Mouse (Mus musculus) left cerebral cortex, postnatal 36 days (tissue): ENCODE measurements around the gene Supt5. TPM values are rescaled to one million over a fixed set of nuclear protein-coding genes. Genes with fewer than 3 reads are reported as not detected.

Experiments
- DNase-seq, 2 experiments: peaks; one replicate each; pipeline ENCODE4 v3.0.0; 2021 to 2022; ENCODE audit warnings: low spot score in 2 of 2, mixed read lengths in 1 of 2
- intact Hi-C: fragments of 180-260 bp; cut with DNase I; formaldehyde crosslinking; loops from one replicate; pipeline ENCODE4 v1.15.1; 2025
- total RNA-seq, 2 experiments: library from RNA; stranded (reverse); gene quantifications; 2 replicates each; pipeline ENCODE4 v1.2.3; 2021

Supt5 gene
- total RNA-seq, 2 experiments from 2014 or later: 120 to 122 TPM

DNA sequence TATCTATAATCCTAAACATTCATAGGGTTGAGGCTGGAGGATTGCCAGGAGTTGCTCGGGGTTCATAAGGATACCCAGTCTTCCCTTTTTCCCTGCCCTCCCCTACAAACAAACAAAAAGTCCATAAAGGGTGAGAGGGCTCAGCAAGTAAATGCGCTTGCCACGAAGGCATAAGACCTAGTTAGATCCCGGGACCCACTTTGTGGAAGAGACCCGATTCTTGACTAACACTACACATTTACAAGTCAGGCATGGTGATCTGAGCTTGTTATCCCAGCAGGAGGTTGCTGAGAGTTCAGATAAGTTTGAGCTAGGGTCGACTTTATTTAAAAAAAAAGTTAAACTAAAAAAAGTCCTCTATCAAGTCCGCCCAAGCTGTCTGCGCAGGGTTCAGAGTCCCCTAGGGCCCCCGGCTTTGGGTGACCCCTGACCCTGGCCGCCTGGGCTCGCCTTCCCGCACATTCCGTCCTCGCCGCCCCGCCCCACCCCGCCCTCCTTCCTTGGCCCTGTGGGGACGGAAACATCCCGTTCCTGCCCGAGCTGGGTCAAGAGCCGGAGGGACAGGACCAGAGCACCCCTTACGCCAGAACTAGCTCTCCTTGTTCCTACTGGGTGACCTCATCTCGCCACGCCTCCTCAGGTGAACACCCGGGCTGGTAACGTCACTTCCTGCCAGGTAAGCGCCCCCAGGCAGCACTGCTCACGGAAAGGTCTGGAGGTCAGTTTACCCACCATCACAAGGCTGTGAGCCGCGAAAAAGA, 37.6 kb upstream of the Supt5 start:
- DNase-seq: no peak
- intact Hi-C loops: no loop called here

DNA sequence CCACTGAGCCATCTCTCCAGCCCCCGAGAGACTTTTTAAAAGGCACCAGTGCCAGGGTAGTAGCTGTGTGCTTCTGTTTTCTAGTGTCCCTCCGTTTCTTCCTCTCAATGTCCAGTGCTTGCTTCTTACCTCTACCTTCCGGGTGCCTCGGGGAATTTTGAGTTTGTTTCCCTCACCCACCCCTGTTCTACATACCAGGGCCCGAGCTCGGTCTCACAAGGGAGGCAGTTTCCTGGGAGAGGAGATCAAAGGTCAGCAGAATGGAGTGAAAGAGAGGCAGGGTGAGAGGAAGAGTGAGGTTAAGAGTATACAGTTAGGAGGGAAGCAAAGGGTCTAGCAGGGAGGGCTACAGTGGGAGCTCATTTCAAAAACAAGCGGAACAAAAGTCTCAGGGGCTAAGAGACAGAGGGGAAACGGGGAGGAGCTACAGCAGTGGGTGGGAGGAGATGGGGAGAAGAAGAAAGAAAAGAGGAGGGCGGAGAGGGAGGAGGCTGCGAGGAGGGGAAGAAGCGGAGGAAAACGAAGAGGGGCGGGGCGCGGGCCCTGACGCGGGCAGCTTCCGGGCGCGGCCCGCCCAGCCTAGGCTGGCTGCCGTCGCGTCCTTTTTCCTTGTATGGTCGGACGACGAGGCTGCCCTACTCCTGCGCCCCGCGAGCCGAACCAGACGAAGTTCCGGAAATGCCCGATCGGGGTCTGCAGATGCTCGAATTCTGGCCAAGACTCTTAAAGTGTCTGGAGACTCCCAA, 36.8 kb upstream of the Supt5 start:
- intact Hi-C loops: no loop called here
- DNase-seq: peak; percentile 71 to 73

DNA sequence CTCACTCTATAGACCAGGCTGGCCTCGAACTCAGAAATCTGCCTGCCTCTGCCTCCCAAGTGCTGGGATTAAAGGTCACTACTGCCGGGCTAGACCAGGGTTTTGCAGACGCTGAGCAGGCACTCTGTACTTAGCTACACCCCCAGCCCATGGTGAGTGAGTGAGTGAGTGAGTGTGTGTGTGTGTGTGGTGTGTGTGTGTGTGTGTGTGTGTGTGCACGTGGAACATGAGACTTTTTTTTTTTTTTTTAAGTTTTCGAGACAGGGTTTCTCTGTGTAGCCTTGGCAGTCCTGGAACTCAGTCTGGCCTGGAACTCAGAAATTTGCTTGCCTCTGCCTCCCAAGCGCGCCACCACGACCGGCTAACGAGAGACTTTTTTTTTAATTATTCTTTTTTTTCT, 36.1 kb upstream of the Supt5 start:
- DNase-seq: no peak
- intact Hi-C loops: no loop called here

DNA sequence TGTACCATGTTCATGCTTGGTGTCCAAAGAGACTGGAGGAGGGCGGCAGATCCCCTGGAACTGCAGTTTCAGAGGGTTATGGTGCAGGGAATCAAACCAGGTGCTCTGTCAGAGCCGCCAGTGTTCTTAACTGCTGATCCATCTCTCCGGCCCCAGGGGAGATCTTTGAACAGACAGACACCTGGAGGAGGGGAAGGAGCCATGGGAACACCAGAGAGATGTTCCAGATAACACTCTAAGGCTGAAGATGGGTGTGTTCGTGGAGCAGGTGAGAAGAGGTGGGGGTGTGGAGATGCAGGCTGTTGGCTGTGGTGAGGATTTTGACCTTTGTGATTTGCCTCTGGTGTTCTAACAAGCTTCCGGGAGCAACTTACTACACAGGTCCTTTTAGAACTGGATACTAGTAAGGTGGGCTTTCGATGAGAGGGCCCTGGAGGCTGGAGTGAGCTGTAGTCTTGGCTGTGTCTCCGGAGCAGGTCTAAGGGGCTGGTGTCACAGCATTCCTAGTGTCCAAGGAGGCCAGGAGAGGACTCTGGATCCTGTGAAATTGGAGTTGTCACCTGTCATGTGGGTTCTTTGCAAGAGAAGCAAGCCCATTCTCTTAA, 35.4 kb upstream of the Supt5 start:
- intact Hi-C loops: loop anchor here (1.0 kb wide), 1 partner anchor 12 kb away; no protein-coding TSS in a partner anchor
- no peak for DNase-seq

DNA sequence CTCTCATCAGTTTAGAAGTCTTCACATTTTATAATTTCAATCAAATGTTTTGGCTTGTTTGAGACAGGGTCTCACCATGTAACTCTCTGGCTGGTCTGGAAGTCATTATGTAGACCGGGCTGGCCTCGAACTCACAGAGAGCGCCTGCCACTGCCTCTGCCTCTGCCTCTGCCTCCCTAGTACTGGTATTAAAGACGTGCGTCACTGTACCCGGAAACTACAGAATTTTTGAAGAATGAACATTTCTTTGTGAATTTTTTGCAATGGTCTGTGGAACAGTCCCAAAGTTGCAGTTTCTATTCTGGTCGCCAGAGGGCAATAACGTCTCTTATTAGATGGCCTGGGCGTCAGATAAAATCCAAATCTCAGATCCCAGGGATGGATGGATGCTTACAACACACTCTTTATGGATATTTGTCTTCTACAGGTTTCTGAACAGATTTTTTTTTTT, 34.6 kb upstream of the Supt5 start:
- DNase-seq: peak; percentile 50 to 67
- intact Hi-C loops: loop anchor here (1.0 kb wide), 1 partner anchor 13 kb away; no protein-coding TSS in a partner anchor

DNA sequence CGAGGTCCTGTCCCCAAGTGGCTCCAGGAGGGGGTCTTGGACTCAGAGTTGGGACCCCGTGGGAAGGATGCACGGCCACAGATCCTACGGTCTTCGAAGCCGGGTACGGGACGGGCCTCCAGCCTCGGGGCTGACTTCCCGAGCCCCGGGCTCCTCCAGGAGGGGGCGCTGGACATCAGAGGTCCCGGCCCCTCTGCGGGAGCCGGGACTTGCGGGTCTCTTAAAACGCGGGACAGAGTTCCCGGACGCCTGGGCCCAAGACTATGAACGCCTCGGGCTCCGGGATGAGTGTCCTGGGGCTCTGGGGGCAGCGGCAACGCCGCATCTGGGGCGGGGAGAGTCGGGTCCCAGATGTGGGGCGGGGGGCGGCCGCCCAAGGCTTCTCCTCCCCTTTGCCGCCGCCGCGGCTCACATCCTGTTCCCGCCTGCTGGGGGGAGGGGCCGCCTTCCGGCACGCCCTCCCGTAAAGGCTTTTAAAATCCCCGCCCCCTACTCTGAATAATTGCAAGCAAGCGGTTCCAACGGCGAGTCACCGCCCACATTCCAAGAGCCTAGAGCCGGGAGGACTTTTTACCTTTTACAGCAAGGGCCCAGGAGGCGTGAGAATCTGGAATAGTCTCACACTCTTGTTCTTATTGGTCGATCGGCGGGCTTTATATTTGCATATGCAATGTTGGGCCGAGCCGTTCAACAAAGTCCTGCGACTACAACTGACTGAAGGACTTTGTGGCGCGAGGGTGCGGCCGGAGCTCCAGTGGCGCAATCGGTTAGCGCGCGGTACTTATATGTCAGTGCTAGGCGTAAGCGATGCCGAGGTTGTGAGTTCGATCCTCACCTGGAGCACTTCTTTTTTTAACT, 33.9 kb upstream of the Supt5 start, which contains the start of gene Plekhg2:
Plekhg2 (minus strand) TSS at position 349 of the 858 bp plus-strand sequence.
- intact Hi-C loops: loop anchor here (1.0 kb wide), 1 partner anchor 14 kb away; no protein-coding TSS in a partner anchor
- DNase-seq: peak; percentile 91 to 97

DNA sequence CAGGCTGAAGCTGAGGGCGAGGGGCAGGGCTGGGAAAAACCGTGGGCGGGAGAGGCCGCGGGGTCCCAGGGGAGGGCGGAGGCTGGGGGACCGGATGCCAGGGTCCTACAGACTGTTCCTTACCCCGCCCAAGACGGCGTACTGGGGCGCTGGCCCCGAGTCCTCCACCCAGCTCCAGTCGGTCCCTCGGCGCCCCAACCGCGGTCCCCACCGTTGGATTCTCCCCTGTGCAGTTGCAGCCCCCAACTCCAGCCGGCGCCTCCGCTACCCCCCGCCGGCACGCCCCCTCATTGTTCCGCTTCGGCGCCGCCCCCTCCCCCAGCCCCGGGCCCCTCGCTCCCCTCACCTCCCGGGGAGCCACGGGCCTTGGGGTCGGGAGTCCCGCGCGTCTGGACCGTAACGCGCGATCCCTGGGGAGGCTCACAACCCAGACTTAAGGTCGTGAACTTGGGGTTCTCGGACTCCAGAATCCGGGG, 33.0 kb upstream of the Supt5 start:
- no peak for DNase-seq
- intact Hi-C loops: no loop called here

DNA sequence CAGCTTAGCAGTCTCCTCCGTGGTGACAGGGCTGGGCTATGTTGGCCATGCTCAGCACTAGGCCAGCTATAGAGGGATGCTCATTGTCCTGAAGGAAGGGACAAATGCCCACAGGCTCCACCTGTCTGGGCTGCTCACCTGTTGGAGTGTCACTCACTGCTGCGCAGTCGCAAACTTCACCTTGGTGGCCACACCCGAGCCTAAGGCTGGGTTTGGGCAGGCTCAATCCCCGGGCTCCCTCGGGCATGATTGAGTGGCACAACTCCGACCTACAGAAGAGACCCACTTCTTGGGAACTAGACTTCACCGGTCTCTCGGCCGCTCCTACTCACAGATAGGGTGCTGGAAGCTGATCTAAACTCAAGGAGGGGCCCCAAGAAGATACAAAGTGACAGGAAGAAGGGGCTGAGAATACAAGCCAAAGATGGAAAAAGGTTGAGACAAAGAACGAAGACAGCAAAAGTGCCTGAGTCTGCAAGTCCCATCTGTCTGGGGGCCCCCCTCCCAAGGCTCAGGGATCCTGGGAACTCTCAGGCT, 32.5 kb upstream of the Supt5 start:
- intact Hi-C loops: no loop called here
- no peak for DNase-seq

DNA sequence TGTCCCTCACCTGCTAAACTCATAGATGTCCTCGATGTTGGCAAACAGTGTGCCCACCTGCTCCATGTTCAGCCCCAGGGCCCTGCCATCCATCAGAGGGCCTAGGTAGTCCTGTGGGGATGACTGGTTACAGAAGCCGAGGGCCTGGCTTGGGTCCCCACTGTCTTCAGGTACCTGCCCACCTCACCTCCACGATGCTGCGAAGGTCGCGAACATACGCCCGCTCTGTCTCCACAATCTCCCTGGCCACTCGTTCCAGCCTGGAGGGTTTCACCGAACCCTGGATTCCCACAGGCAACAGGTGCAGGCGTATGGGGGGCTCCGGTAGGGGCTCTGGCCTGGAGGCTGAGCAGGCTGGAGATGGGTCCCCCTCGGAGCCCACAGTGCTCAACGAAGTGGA, 31.5 kb upstream of the Supt5 start:
- no peak for DNase-seq
- intact Hi-C loops: no loop called here

DNA sequence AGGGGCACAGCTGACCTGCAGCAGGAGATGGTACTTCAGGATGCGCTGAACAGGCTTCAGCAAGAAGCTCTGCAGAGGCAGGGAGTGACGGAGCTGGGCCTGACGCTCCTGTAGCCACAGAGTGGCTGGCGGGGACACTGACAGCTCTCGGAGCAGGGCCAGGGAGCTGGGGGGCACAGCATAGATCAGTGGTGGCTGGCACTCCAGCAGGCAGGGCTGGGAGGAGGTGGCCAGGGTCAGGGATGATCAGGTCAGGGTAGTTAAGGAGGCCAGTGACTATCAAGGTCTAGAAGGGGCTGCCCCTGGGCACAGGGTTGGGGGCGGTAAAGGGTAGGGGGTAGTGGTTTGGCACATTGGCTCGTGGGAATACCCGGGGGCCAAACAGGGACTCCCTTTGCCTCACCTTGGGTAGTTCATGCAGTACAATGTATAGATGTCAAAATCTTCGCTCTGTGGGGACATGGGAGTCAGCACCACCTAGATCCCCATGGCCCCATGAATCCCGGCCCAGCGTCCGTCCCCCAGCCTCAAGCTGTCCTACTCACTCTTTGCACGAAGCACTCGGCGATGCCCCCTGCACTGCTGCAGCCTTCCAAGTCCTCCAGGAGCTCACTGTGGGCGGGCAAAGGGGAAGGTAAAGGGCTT, 29.9 kb upstream of the Supt5 start:
- intact Hi-C loops: no loop called here
- DNase-seq: no peak

DNA sequence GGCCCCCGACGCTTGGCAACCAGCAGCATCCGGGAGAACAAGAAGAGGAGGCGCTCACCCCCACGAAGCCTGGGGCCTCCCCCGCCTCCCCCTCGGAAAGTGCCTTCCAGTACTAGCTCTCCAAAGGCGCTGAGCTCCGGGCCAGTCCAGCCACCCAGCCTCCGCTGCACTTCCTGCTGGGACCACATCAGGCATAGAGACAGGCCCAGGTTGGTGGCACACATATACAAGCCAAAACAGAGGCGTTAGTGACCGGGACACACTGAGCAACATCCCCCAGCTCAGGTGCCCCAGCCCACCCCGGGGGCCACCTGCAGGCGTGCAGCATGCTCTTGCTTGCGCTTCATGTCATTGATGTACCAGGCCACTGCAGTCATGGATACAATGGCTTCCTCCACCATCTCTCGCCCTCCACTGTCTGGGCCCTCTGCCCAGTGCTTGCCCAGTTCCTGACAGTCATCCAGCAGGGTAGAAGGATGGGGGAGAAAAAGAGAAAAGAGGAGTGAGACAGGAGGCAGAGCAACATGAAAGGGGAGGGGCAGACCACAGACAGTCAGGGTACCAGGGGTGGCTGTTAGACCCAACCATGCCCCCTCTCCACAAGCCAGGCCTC, 29.2 kb upstream of the Supt5 start:
- intact Hi-C loops: no loop called here
- DNase-seq: peak in 1 of 2 experiments; percentile 13

DNA sequence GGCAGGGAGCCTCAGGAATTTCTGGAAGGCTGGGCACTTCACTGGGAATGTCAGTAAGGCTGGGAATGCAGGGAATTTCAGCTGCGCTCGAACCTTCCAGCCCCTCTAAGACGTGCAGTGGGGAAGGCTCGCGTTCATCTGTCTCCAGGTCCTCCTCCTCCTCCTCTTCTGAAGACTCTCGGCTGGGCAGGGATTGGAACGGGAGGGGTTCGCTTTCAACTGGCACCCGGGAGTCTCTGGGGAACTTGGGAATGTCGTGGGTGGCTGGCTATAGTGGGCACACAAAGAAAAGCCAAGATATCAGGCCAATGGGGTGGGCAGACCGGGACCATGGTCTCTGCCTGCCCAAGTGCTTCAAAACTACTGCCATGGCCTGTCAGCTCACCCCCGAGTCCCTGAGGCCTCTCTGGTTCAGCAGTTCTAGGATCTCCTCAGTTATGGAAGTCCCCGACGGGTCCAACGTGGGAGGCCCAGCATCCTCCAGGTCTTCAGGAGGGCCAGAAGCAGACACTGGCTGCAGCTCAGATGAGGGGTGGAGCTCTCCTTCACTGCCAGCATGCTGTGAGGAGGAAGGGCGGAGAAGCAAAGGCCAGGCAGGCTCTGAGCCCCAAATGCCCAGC, 24.0 kb upstream of the Supt5 start:
- no peak for DNase-seq

DNA sequence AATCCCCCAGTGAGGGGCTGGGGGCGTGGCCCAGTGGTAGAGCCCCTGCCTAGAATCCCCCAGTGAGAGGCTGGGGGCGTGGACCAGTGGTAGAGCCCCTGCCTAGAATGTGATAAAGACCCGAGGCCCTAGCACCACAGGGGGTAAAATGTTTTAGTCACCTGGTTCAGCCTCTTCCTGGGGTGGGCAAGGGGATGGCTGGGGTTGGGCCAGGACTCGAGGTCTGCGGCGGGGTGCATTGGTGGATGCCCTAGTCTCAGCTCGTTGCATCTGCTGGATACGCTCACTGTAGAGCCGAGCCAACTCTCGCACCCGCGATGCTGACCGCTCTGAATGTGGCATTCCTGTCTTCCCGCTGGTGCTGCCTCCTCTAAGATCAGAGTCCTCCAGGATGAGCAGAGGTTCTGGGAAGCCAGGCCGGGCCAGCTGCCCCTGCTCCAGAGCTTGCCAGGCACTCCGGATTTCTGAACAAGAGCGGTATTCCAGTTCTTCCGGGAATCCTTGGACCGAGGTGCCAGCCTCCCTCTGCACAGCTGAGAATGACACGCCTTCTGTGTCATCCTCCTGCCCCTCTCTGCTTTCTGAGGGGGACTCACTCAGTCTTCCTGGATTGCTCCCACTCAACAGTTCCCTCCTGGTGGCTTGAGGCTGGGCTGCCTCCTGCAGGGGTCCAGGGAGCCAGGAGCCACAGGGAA, 23.2 kb upstream of the Supt5 start:
- DNase-seq: no peak
- intact Hi-C loops: no loop called here

More for the DNA sequence above, 24.0 kb upstream of the Supt5 start:
- intact Hi-C loops: no loop called here

DNA sequence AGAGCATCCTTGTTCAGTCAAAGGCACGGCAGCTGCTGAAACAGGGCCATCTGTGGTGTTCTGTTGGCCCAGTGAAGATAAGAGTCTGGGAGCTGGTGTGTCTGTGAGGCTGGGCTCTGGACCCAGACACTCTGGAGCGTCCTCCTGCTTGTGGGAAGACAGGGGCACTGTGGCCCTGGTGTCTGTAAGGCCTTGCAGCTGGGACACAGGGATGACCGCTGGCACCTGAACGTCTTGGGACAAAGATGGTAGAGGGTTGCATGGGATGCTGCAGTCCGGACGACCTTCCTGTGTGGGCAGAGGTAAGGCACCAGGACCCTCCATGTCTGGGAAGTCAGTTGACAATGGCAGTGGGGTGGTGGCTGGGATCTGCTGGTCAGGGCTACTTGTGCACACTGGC, 21.7 kb upstream of the Supt5 start:
- intact Hi-C loops: no loop called here
- no peak for DNase-seq

DNA sequence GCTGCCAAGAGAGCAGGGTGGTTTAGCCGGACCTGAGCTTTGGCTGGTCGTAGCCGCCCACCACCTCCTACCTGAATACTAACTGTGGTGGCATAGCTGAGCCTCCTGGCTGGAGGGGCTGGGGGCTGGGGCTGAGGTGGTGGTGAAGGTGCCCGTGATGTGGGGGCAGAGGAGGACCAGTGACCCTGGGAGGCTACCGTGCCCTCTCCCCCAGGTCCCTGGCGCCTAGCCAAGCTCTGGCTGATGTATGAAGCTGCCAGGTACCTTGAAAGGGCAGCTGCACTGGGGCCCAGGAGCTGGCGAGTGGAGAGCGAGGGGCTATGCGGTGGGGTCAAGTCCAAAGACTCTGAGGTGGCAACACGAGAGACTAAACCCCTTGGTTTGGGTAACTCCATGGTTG, 21.3 kb upstream of the Supt5 start:
- intact Hi-C loops: no loop called here
- no peak for DNase-seq

DNA sequence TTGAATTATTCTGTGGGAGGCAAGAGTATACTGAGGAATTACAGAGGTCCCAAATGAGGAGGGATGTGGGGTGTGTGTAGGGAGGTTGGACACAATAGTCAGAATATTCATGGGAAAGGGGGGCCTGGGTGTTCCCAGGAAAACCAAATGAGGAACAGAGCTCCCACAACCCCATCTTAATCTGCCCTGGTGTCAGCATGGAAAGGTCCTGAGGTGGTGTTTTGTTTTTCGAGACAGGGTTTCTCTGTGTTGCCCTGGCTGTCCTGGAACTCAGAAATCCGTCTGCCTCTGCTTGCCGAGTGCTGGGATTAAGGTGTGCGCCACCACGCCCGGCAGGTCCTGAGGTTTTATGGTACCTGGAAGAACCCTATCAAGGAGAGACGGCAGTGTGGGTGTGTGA, 19.9 kb upstream of the Supt5 start:
- DNase-seq: no peak
- intact Hi-C loops: no loop called here

DNA sequence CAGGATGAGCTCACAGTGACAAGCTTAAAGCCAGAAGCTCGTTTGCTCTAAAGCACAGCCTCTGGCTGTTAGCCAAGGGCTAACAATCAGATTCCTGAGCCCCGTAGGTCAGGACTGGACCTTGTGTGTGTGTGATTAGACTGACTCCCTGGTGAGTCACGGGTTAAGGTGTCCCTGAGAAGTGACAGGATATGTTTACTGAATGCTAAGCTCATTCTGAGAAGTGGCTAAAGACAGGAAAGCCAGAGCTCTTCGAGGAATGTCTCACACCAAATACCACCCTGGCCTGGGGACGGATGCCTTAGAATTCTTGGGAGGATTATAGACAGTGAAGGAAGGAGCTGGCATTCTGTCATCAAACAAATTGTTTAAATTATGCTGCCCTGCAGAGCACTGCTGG, 19.4 kb upstream of the Supt5 start:
- DNase-seq: no peak
- intact Hi-C loops: no loop called here
